Mouse (Mus musculus): ENCODE results near the gene Ceacam18.
"Not testable (repeated sequence)": the region's sequence is repeated elsewhere in the genome, so short reads cannot be mapped to it uniquely, and the experiment has no call there.

Ceacam18 gene

DNA sequence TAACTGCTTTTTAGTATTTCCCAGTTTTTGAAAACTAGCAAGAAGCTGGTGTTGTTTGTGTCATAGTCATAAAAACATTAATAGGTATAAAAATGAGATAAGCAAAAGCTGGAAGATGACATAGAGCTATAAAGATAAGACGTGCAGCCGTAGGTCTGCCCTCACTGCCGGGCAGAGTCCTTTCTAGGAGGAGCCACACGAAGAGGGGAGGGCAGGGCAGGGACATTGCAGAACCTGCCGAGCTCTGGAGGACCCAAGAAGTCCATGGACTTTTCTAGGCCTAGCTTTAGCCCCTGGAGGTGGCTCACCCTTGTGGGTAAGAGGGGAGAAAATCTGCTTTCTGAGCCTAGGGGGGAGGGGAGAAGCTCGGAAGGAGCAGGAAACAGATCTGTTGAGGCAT, at the start of gene Ceacam18:
Gene Ceacam18, plus strand, starts transcription at position 208 of the 400 bp plus-strand sequence.
- DNase-seq (ENCODE audit: low spot score in 2 of 2): no peak

DNA sequence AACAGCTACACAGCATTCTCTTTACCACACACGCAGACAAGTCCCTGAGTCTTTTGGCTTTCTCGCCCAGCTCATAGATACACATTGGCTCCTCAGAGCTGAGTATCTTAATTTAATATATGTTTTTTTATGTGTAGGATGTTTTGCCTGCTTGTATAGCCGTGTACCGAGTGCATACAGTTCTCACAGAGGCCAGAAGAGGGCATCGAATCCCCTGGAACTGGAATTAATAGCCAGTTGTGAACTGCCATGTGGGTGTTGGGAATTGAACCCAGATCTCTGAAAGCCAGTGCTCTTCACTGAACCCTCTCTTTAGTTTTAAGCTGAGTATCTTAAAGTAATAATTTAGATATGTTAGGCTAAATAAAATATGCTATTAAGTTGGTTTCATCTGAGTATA, 49.7 kb upstream of the Ceacam18 start:
- no peak for DNase-seq (ENCODE audit: low spot score in 2 of 2)

DNA sequence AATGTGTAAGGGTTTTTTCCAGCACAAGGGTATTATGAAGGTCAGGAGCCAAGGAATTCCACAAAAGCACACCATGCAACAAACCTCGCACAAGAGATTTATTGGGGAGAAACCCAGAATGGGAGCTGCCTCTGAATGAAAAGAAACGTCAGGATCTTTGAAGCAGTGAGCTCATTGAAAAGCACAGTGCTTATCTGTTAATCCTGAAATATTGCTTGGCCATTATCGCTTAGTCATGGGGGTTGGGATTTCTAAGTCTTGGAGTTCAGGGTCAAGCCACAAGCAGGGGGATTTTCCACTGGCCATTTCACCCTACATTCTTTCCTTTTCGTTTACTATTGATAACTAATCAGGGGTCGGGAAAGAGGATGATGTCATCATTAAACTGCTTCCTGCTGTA, 32.6 kb upstream of the Ceacam18 start:
- no peak for DNase-seq (ENCODE audit: low spot score in 2 of 2)

DNA sequence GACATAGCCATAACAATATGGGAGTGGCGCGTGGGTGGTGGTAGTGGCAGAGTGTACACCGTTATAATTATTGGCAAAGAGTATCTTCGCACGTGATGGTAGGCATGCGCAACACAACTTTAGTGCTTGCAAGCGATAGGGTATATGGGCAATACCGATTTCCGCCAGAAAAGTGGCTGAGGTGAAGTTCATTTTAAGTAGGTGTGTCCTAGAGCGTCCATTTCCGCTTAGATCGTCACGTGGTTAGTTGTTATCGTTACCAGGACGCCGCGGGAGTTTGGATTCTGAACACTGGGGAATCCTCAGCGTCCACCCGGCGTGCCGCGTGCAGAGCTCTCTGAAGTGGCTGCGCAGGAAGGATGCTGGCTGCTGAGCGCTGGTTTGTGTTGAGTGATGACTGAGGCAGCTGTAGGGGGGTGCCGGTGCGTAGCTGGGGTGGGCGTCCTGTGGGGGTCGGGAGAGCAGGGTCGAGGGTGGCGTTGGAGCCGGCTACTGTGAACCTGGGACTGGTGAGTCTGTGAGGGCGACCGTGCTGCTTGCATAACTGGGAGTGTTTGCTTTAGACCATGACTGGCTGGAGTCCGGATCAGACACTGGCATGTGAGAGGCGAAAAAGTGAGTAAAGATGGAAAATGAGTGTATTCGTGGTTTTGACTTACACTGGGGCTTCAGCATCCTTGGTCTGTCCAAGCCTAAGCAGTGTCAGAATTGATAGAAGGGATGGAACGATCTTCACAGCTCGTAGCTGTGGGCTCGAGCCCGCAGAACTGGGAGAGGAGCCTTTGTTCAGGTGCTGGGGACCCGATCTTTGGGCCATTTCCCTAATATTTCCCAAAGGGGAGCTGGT, 27.4 kb upstream of the Ceacam18 start, which contains the start of gene Zfp819:
Gene Zfp819, plus strand, starts transcription at position 274 of the 847 bp plus-strand sequence.
- DNase-seq (ENCODE audit: low spot score in 2 of 2): peak in 1 of 2 experiments; percentile 36

DNA sequence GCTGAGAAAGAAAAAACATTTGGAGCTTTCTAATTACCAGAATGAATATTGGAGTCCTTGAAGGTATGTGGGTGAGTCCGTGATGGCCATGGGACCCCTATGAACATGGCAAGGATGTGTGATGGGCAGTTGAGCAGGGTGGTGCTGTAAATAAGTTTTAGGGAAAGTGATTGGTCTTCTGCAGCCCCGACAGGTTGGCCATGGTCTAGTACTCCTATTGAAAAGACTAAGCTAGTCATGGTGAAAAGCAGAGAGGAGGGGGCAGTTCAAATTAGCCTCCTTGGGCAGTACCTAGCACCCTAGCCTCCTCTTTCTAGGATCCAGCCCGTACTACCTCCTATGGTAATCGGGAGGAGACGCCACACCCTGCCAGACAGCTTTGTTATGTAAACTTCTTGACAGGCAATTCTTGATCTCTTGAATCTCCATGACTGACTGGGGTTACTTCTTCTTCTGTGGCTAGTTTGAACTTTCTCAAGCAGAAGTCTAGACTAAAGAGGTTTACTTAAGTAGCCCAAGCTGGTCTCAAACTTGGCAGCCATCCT, 26.7 kb upstream of the Ceacam18 start:
- no peak for DNase-seq (ENCODE audit: low spot score in 2 of 2)

DNA sequence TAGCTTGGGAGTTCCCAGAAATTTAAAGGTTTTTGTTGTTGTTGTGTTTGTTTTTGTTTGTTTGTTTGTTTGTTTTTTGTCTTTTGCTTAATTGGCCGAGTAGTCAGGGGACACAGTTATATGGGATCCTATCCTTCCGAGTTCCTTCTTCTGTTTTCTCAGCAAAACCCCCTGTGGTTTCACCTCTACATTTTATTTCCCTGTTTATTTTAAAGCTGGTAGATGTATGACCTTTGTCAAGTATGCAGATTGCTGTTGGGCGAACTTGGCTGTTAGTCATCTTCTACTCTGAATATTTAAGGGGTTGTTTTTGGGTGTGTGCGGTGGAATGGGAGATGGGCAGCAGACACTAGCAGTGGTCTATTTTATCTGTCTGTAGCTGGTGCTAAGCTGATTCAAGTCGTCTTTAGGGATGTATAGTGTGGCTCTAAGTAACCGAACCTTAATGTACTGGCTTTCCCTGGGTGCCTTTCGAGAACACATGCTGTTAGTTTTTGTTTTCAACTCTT, 26.1 kb upstream of the Ceacam18 start:
- DNase-seq (ENCODE audit: low spot score in 2 of 2): no peak

DNA sequence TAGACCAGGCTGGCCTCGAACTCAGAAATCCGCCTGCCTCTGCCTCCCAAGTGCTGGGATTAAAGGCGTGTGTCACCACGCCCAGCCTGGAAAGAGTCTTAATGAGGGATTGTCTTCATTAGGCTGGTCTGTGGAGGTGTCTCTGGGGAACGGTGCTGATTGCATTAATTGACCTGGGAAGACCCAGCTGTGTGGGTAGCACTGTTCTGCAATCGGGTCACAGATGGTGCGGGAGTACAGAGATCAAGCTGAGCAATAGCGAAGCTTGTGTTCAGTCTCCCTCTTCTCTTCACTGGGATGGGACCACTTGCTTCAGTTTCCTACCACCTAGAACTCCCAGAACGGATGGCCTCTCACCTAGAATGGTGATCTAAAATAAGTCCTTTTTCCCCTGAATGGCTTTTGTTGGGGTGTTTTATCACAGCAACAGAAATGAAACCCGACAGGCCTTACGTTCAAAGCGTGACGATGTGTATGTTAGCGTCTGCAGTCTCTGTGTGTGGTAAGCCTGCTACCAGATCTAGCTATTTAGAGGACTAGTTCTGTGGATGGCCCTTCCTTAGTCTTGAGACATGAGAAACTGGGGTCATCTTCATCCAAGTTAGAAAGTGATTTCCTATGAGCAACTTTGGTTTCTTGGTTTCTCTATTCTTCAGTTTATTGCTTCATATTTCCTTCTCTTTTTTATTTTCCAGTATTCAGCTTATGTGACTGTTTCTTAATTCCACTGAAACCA, 20.5 kb upstream of the Ceacam18 start:
- no peak for DNase-seq (ENCODE audit: low spot score in 2 of 2)

DNA sequence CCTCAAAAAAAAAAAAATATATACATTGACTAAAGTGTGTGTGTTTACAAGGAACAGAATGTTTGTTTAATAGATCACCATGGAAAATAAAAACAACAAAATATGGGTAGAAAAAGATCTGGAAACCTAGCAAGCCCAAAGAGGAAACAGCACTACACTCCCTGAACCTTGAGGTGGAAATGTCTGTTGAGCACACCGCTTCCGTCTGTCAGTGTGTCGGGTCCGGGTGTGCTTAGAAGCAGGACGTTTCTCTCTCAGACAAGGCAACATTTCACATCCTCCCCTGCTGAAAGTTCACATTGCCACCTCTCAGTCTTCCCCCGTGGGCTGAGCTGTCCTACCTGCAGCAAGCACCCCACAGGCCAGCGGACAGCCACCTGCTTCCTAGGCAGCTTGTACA, 11.6 kb upstream of the Ceacam18 start:
- DNase-seq (ENCODE audit: low spot score in 2 of 2): no peak

DNA sequence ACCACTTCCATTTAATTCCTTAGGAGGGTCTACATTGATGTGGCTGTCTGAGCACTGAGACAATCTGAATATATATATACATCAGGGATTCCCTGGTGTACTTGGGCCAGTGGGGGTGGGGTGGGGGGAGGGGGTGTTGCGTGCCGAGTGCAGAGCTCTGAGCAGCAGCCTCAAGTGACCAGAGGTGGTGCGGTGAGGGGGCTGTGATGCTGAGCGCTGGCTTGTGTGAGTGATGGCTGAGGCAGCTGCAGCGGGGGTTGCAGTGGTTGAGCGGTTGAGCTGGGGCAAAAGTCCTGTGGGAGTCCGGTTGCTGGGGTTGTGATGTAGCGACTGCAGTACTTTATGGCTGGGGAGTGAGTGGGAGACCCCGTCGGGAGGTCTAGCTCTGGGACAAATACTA, 10.7 kb upstream of the Ceacam18 start:
- DNase-seq (ENCODE audit: low spot score in 2 of 2): no peak

DNA sequence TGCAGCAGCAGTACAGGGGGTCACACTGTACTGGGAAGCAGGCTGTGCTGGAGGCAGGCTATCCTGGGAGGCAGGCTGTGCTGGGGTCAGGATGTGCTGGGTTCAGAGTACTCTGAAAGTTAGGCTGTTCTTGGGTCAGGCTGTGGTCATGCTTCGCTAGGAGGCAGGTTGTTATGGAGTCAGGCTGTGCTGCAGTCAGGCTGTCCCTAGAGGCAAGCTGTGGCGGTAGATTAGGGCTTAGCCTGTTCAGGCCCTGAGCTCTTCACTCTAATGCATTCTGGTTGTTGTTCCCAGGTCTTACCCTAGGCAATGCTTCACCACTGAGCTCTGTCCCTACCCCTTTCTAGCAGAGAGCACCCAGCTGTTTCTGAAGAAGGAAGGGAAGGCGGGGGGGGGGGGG, 9.4 kb upstream of the Ceacam18 start:
- DNase-seq (ENCODE audit: low spot score in 2 of 2): no peak

DNA sequence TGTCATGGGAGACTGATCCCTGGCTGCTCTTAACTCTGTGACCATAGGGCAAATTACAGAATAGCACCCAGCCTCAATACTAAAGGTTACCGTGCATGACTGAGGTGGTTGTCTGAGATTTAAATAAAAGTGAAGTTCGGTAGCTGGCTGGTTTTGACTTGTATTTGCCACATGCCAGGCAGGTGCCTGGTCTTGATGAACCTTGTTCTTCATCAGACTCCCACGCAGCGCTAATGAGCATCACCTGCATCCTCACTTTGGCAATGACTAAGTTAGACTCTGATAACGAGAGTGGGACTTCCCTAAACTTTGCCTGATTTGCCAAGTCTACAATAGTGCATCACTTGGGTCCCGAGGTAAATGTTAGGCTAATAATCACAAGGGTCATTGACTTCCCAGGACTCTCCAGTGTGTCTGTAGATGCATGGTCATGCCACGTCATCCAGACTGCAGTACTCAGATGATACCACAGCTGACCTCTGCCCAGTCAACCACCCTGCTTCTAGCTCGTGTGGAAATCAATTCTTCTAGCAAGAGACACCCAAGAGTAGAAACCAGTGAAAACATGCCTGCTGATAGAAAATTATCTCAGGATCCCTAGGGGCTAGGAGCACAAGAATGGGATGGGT, 8.6 kb upstream of the Ceacam18 start:
- DNase-seq (ENCODE audit: low spot score in 2 of 2): no peak

DNA sequence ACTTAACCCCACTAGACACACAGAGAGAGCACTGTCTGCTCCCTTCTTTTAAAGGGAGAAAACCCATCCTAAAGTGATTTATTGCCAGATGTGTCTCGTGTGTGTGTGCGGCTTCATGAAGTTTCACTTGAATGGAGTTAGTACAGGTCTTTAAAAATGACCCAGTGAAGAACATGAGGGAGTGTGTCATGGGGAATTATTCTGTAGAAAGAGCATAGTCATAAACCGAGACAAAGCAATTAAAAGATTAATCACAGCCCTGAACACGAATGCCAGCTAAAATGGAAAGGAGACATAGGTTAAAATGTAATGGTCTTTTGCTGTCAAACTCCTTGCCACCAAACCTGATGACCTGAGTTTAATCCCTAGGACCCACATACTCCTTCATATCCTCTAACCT, 567 bp upstream of the Ceacam18 start:
- DNase-seq (ENCODE audit: low spot score in 2 of 2): no peak

DNA sequence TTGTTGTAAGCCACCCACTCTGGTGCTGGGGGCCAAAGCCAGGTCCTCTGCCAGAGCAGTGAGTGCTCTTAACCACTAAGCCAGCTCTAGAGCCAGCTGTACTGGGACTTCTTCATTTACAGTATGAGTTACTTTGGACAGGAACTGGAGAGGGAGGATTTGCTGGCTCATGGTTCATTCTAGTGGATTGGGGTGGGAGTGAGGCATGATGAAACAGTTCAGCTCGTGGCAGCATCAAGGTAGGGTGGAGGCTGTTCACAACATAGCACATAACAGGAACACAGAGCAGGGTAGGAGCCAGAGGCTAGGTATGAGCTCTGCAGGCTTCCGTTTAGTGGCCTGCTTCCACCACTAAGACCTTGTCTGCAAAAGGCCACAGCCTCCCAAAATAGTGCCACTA, 1.7 kb downstream of the Ceacam18 start:
- DNase-seq (ENCODE audit: low spot score in 2 of 2): no peak

DNA sequence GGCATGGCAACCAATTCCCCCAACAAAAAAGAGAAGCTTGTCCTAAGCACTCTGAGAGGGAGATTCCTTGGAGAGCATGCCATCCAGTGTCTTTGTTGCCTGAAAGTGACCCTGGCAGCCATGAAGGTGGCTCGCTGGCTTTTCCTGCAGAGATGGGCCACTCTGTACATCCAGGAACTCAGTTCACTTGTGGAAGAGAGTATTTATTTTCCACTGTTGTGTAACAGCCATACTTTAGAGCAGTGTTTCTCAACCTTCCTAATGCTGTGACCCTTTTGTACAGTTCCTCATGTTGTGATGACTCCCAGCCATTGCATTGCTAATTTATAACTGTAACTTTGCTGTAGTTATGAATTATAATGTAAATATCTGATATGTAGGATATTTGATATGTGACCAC, 2.6 kb downstream of the Ceacam18 start:
- no peak for DNase-seq (ENCODE audit: low spot score in 2 of 2)

DNA sequence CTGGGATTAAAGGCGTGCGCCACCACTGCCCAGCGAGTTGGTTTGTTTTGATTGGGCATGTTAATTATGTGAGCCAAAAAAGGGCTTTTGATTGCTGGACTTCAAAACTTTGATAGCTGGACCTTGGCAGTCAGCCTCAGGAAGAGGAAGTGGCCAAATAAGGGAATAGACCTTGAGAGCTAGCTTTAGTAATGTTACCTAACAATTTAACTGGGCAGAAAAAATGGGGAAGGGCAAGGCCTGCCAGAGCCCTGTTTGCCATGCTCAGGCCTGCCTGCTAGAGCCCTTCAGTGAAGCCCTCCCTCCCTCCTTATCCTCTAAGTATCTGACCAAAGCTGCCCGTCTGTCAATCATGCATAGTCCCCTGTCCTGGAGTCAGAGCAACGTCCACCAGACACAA, 8.1 kb downstream of the Ceacam18 start:
- DNase-seq (ENCODE audit: low spot score in 2 of 2): no peak

DNA sequence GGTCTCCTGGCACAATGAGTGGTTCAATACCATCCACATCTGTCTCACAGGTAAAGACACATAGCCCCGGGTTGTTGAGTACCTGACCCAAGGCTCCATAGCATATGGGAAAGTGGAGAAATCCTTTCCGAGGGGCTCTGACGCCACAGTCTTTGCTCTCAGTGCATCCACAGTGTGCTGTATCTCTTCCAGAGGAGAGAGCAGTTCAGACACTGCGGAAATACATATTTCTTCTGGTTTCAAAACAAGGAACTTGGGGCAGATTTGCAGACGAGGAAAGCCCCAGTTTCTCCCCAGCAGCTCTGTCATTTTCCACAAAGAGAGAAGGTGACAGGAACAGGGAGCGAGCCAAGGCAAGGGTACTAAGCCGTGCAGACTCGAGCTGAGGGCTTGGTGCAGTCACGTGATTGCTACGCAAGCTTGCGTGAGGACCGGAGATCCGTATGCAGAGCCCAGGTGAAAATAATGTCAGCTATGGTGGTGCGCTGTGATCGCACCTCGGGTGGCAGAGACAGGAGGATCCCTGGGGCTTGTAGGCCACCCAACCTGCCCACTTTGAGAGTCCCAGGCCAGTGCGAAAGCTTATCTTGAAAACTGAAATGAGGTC, 8.6 kb downstream of the Ceacam18 start:
- DNase-seq (ENCODE audit: low spot score in 2 of 2): no peak

DNA sequence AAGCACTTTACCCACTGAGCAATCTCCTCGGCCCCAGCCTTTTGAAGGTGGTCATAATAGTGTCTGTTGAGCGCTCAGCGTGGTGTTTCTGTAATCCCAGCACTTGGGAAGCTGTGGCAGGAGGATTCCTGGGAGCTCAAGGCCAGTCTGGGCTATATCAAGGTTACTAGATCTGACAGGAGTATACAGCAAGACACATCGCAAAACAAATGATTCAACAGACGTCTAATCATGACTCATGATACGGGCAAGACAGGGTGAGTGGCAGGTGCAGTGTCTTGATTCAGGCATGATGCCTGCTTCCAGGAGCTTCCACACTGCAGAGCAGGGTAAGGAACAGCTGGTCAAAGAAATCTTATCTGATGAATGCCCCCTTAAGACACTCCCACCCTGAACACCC, 18.2 kb downstream of the Ceacam18 start:
- no peak for DNase-seq (ENCODE audit: low spot score in 2 of 2)

DNA sequence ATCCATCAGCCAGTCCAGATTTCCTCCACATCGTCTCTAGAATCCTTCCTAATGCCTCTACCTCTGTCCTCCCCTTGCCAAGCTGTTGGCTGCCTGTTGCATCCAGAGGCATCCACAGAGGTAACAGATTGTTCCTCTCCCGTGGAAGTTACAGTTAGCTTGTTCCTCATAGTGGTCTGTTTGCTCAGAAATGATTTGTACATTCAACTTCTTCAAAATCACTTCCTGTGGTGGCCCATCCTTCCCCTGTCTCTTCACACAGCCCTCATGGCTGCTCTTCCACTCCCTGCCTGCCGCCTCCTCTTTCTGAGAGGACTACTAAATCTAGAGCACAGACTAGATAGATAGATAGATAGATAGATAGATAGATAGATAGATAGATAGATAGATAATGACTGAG, 20.0 kb downstream of the Ceacam18 start:
- no peak for DNase-seq (ENCODE audit: low spot score in 2 of 2)

DNA sequence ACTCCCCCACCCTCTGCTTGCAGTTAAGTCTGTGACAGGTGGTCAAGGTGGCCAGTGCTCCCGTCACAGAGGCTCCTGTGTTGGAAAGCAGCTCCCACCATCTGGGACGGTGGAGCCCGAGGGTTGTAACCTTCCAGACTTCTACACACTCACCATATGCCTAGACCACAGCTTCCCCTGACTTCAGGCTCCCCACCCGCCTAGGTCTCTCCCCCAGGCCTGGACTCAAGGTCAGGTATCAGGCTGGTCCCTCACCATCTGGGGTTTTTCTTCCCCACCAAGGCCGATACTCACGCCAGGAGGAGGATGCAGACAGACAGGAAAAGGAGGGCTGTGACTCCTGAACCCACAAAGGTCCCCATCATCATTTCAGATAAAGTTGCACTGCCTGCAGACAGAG, 21.7 kb downstream of the Ceacam18 start:
- DNase-seq (ENCODE audit: low spot score in 2 of 2): no peak

DNA sequence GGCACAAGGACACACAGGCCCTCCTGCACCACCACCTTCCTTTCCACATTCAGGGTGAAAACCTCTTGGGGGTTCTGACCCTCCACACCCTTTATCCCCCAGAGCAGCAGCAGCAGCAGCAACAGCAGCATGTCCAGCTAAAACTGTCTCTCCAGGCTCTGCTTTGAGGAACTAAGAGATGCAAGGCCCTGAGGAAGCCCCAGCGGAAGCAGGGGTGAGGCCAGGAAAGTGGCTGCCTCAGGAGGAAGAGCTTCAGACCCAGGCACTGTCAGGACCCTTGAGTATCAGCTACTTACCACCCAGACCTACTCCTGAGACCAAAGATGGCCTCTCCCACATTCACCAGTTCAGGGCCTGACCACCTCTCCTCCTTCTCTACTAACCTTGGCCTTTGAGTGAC, 25.5 kb downstream of the Ceacam18 start, which contains the start of gene Siglece:
Gene Siglece, minus strand, starts transcription at position 160 of the 400 bp plus-strand sequence.
- DNase-seq (ENCODE audit: low spot score in 2 of 2): no peak

DNA sequence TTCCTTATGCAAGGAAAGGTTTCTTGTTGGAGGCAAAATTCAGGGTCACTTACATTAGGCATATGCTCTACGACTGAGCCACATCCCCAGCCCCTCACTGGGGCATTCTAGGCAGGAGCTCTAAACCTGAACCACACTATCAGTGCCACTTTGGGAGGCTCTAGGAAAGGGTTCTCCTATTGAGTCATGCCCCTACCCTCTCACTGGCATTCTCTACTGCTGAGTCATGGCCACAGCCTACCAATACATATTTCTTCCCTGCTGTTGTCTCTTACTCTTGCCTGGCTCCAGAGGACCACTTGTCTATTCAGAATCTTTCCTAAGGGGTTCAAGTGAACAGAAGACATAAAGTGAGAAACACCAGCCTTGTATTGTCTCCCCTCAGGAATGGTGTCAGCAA, 28.3 kb downstream of the Ceacam18 start:
- DNase-seq (ENCODE audit: low spot score in 2 of 2): no peak

DNA sequence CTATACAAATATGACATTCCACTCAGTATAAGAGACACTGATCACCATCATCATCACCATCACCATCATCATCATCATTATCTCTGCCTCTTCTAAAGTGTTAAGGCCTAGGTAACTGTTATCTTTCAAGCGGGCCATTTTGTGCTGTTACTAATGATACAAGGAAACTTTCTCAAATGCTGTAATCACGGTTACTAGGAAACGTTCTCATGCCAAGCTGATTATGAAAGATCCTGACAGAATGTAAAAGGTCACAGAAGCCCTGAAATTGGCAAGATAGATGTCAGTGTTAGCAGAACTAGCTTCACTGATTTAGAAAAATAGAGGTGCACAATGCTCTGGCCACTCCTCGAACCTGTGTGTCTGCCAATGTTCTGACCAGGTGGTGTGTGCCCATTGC, 32.7 kb downstream of the Ceacam18 start:
- DNase-seq (ENCODE audit: low spot score in 2 of 2): not testable (repeated sequence)
